Mouse (Mus musculus): ENCODE data around the gene Lrrc19. TPM values are rescaled to one million over a fixed set of nuclear protein-coding genes. Genes with fewer than 3 reads are reported as not detected.

Lrrc19 gene
- polyA plus RNA-seq, 1 experiment: not detected

DNA sequence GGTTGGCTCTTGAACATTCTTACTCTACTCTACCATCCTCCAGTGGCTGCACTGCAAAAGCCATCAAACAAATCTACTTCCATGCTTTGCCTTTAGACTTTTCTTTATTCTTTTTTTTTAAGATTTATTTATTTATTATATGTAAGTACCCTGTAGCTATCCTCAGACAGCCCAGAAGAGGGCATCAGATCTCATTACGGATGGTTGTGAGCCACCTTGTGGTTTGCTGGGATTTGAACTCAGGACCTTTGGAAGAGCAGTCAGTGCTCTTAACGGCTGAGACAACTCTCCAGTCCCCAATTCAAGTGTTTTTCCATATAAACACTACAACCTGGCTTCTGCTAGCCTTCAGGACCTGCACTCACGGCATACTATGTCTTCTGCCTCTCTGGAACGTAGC lies 48.5 kb downstream of the Lrrc19 start:
- Histone ChIP-seq H3K4me3 (replicated peaks) (peak overlapping the region; percentile 78), H3K4me1 (ENCODE audit: control insufficient read depth) (peaks cover 27% of the 10 kb centered on the region), H3K27me3 (ENCODE audit: control insufficient read depth) (no peaks in the 10 kb centered on the region), H3K36me3 (ENCODE audit: control insufficient read depth) (no peaks in the 10 kb centered on the region), H3K9me3 (ENCODE audit: control insufficient read depth, low read length) (no peaks in the 10 kb centered on the region)
- TF ChIP-seq TAL1 (IDR thresholded peaks at IDR 0.05; ENCODE audit: low read length): no peak

DNA sequence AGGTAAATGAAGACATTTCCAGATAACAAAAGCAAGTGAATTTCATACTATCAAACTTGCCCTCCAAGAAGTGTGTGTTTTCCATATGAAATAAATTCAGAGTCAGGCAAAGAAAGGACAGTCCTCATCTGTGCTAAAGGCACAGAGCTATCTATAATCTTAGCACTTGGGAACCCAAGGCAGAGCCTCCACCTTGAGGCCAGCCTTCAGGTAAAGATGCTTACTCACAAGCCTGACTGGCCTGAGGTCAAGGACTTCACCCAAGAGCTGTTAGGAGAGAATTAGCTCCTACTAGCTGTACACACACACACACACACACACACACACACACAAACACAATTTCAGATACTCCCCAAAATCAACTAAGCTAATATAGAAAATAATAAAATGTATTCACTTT lies 57.2 kb downstream of the Lrrc19 start:
- H3K36me3 ChIP-seq (ENCODE audit: control insufficient read depth): peaks cover 3% of the 10 kb centered on the region
- no peaks in the 10 kb centered on the region for H3K27me3 ChIP-seq (ENCODE audit: control insufficient read depth)
- H3K4me3 ChIP-seq (replicated peaks): no peak overlapping the region
- H3K4me1 ChIP-seq (ENCODE audit: control insufficient read depth): peaks cover 11% of the 10 kb centered on the region
- H3K9me3 ChIP-seq (ENCODE audit: control insufficient read depth, low read length): no peaks in the 10 kb centered on the region
- TF ChIP-seq GATA1 (IDR thresholded peaks at IDR 0.05; ENCODE audit: low read length): no peak
- no peak for TF ChIP-seq TAL1 (IDR thresholded peaks at IDR 0.05; ENCODE audit: low read length)

DNA sequence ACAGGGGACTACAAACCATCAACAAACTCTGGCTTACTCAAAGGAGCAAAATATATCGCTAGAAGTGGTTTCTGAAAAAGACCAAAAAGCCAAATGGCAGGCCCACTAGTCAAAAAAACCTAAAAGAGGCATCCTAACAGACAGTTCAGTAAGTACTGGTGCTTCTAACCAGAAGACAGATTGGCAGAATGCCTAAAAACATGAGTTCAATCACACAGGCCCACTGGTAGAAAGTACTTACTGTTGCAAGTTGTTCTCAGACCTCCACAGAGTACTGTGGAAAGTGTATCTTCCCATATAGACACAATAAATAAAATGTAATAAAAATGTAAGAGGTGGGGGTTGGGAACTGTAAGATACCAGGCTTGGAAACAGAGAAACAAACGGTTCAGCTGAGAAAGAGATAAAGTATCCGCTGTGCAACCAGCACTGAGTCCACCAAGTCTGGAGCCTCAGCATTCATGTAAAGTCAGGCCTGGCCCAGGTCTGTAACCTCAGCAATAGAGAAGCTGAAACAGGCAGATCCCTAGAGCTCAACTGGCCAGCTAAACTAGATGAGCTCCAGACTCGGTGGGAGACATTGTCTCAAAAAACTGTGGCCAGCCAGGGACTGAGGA lies 58.1 kb downstream of the Lrrc19 start:
- TF ChIP-seq TAL1 (IDR thresholded peaks at IDR 0.05; ENCODE audit: low read length) (no peak), GATA1 (IDR thresholded peaks at IDR 0.05; ENCODE audit: low read length) (no peak)
- H3K27me3 ChIP-seq (ENCODE audit: control insufficient read depth): no peaks in the 10 kb centered on the region
- peaks cover 11% of the 10 kb centered on the region for H3K4me1 ChIP-seq (ENCODE audit: control insufficient read depth)
- H3K36me3 ChIP-seq (ENCODE audit: control insufficient read depth): peaks cover 4% of the 10 kb centered on the region
- H3K4me3 ChIP-seq (replicated peaks): no peak overlapping the region
- no peaks in the 10 kb centered on the region for H3K9me3 ChIP-seq (ENCODE audit: control insufficient read depth, low read length)

Other genes starting within 250 kb of the Lrrc19 start
- gene Gm10306, start 93.6 kb downstream of the Lrrc19 start, polyA plus RNA-seq (2012): not detected in 2 replicates
- gene Caap1, start 93.3 kb downstream of the Lrrc19 start, polyA plus RNA-seq (2012): 0.28 and 0.37 TPM in 2 replicates
- 1.6 TPM in 2 replicates for gene Plaa, start 46.9 kb downstream of the Lrrc19 start, polyA plus RNA-seq (2012)
- gene Ift74, start 35.7 kb downstream of the Lrrc19 start, polyA plus RNA-seq (2012): not detected in 2 replicates
- gene Tek, start 89.1 kb upstream of the Lrrc19 start, polyA plus RNA-seq (2012): not detected in 2 replicates